Mouse (Mus musculus) testis, postnatal 10 days (tissue): ENCODE measurements around the gene Mitd1.

Source experiments
- DNase-seq: peaks from one replicate; pipeline ENCODE4 v3.0.0; 2021; ENCODE audit warnings: low spot score

The Mitd1 gene

GRCm38 (mm10) chr1:37867684-37868322 is 22.4 kb downstream of the Mitd1 start:
- no peak for DNase-seq

DNA sequence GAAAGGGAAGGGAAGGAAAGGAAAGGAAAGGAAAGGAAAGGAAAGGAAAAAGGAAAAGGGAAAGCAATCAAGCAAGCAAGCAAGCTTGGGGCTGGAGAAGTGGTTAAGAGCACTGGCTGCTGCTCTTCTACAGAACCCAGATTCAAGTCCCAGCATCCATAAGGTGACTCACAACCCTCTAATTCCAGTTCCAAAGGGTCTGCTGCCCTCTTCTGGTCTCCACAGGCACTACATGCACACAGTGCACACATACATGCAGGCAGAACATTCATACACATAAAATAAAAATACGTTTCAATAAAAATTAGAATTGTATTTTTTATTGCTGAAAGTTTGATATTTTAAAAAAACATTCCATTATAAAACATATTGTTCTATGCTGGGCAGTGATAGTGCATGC is 23.2 kb downstream of the Mitd1 start:
- DNase-seq = peak; percentile 64

DNA sequence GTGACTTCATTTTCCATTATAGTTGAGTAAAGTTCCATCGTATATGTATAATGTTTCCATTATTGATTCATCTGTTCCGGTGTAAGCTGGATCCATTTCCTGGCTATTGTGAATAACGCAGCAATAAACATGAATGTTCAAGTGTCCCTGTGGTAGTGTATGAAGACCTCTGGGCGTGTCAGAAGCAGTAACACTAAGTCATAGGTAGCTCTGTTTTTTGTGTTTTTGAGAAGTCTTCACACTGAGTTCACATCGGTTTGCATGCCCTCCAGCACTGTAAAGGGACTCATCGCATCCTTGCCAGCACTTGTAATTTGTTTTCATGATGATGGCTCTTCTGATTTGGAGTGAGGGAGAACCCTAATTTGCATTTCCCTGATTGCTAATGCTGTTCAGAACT is 23.9 kb downstream of the Mitd1 start, which contains the start of gene Tsga10:
Gene Tsga10 (minus strand): TSS at position 144 of the 400 bp plus-strand sequence.
- DNase-seq = no peak

DNA sequence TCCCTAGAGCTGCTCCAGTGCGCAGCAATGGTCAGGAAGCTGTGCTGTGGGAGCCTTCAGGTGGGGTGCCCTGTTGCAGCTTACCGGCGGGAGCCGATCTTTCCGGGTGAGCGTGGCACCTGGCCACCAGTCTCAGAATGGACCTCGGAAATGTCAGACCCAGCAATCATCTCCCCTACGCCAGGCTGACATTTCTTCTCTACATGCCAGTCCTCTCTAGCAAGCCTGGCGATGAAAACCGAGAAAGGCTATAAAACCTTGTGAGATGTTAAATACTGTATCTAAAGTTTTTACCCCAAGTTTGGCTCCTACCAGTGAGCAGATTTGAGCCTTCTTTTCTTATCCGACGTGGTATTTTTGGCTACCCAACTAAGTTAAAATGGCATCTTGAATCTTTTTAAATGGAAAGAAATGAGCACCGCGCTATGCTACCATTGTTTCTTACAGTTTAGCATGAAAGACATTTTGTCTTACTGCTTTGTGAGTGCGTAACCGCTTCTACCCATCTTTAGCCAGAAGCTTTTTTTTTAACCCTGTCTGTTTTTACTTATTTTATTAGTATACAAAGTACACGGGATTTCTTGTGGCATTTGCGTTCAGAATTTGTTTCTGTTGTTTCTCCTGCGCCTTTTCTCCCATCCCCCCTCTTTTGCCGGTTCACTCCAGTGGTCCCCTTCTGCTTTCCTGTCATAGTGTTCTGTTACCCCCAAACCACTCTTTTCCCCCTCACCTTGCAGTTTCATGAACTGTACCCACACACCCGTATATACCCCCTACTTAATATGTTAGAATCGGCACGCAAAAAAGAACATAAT is 24.6 kb downstream of the Mitd1 start:
- DNase-seq = no peak

- DNase-seq = peak; percentile 99
These were observed 25.5 kb downstream of the Mitd1 start for GRCm38 (mm10) chr1:37864511-37865400.

- no peak for DNase-seq
These were observed 39.5 kb downstream of the Mitd1 start for GRCm38 (mm10) chr1:37850696-37851095.

- no peak for DNase-seq
These were observed 43.3 kb downstream of the Mitd1 start for GRCm38 (mm10) chr1:37846878-37847277.

- no peak for DNase-seq
These were observed 58.5 kb downstream of the Mitd1 start for GRCm38 (mm10) chr1:37831681-37832080.
